Mouse (Mus musculus): ENCODE measurements at regions not wholly inside any gene's neighbourhood (a gene's known extent, or its start where the extent isn't known, plus 50 kb on each side); places are given as distances from the start of the nearest gene placed in this dataset.
"Not testable (repeated sequence)": the region's sequence is repeated elsewhere in the genome, so short reads cannot be mapped to it uniquely, and the experiment has no call there.

GRCm38 (mm10) chr13:113485511-113485910 is 132.9 kb downstream of the Snx18 start:
- DNase-seq (ENCODE audit: low spot score in 2 of 2): no peak

DNA sequence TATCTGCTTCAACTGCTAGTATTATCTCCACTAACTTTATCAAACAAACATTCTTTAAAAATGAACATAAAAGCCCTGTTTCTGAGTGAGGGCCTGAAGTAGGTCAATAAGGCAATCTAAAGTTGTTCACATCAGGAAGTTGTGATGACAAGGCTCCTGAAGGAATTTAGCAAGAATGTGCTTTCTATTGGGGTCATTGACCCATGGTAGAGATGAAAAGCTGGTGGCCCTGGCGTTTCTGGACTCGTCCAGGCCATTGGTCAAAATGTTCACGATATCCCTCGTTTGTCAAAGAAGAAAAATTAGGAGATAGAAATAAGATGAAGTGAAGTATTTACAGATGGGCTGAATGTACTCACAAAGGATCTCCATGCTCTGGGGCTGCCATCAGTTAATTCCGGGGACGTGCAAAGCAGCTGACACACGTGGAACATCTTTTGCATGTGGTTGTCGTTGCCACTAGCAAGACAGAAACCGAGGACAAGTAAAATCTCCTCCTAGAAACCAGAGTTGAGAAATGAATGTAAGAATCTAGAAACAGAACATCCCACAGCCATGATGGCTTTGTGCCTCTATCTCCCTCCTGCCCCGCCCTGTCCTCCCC is 134.1 kb downstream of the Snx18 start:
- DNase-seq (ENCODE audit: low spot score in 2 of 2): no peak

GRCm38 (mm10) chr13:113482911-113483310 is 135.5 kb downstream of the Snx18 start:
- DNase-seq (ENCODE audit: low spot score in 2 of 2): no peak

- no peak for DNase-seq (ENCODE audit: low spot score in 2 of 2)
Observed at GRCm38 (mm10) chr13:113477901-113478510, 140.4 kb downstream of the Snx18 start.

GRCm38 (mm10) chr13:113470822-113471557 is 147.4 kb downstream of the Snx18 start:
- no peak for DNase-seq (ENCODE audit: low spot score in 2 of 2)

DNA sequence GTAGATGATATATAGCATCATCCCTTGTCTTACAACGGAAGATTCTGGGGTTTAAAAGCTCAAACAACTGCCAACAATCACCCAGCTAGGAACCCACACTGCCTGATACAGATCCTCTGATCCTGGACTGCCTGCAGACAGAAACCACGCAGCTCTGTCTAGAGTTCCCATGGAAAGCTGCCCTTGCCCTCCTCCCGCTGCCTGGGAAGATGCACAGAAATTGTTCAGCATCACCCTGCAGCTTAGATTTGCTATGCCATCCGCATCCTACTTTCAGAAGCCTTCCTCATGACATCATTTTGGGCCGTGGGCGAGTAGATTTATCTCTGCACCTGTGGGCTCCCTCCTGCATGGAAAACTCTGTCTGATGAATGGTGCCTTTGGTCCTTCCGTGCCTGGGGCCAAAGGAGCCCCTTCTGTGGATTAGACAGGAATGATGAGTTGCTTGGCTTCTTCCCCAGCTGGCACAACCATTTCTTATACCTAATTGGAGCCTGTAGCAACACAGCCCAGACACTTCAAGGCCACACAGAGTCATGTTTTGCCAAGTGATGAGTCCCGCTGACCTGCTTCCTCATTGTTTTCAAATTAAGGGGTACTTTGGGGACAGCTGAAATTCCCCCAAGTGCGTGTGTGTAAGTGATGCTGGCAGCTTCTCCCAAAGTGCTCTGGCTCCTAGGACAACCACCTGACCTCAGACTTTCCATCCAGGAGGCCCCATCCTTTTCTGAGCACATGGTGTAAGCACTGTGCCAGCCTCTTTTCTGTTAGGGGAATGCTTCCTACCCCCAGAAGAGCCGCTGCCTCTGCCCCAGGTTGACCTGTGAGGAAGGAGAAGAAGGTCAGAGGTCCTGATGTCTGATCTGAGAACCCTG is 153.9 kb downstream of the Snx18 start:
- DNase-seq (ENCODE audit: low spot score in 2 of 2): no peak

DNA sequence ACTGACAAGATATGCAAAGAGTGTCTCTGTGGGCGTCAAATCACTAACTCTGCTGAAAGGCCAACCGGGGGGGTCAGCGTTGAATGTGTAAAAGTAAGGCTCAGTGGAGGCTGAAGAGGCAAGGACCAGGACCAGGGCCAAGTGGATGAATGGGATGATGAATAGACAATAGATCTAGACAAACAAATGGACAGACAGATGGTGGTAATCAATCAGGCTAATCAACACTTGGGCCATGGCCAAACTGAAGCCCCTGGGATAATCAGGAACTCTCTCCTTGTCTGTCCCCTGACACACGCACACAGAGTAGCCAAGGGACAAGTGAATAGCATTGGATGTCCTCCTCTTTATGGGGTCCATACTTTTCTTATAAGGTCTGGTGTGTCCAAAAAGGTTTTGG is 154.9 kb downstream of the Snx18 start:
- DNase-seq (ENCODE audit: low spot score in 2 of 2): no peak

GRCm38 (mm10) chr13:113454490-113455295 is 161.7 kb downstream of the BC067074 start:
- DNase-seq (ENCODE audit: low spot score in 2 of 2): no peak

DNA sequence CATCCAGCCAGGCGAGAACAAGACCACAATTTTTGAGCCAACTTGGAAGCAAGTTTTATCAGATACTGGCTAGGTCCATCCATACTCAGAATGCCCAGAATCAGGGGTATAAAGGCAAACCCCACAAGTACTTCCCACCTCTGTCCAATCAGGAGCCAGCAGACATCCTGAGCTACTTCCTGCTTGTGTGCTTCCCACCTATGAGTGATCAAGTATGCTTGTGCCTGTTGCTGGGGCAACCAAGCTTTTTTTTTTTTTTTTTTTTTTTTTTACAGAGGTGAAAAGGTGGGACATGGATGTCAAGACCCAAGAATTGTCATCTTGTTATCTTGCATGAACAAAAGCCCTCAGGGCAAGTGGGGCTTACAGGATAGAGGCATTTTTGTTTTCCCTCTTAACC is 155.4 kb downstream of the BC067074 start:
- DNase-seq (ENCODE audit: low spot score in 2 of 2): no peak

DNA sequence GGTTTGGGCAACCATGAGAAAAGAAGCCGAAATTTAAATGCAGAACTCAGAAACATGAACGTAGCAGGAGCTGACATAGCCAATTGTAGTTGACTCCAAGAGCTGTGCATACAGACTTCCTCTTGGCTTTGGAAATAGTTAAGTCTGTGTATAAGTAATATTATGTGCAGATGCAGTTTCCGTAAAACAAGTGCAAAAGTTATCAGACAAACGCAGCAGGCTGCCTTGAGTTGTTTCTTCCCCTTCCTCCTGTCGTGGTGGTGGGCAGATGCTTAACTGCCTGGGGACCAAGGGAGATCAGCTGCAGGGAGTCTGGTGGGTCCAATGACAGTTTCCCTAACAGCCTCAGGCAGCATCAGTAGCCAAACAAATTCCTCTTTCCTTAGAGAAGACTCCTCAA is 153.3 kb downstream of the BC067074 start:
- no peak for DNase-seq (ENCODE audit: low spot score in 2 of 2)

DNA sequence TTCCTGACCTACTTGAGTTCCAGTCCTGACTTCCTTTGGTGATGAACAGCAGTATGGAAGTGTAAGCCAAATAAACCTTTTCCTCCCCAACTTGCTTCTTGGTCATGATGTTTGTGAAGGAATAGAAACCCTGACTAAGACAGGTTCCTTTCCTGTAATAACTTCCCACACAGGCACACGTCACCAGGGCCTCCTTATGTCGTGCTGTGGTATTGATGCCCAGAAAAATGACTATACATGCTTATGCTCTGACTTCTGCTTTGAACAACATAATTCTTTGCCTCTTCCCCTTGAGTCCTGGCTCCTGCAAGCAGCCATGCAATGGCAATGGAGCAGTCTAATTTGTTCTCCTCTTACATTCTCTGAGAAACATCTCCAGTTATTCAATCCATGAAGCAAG is 151.5 kb downstream of the BC067074 start:
- not testable (repeated sequence) for DNase-seq (ENCODE audit: low spot score in 2 of 2)

DNA sequence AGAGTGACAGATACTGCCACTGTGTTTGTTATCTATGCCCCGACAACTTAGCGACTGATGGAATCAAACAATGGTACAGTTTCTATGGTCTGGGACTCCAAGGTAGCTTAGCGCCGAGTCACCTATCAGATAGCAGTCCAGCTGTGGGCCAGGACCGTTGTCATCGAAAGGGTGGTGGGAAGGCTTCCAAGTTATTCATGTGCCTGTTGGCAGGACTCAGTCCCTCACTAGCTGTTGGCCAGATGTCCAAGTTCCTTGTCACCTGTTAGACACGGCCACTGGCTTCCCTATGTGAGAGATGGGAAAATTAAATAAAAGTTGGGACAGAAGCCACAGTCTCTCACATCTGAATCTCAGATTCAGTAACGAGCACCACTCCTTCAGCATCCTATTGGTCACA is 150.1 kb downstream of the BC067074 start:
- no peak for DNase-seq (ENCODE audit: low spot score in 2 of 2)

DNA sequence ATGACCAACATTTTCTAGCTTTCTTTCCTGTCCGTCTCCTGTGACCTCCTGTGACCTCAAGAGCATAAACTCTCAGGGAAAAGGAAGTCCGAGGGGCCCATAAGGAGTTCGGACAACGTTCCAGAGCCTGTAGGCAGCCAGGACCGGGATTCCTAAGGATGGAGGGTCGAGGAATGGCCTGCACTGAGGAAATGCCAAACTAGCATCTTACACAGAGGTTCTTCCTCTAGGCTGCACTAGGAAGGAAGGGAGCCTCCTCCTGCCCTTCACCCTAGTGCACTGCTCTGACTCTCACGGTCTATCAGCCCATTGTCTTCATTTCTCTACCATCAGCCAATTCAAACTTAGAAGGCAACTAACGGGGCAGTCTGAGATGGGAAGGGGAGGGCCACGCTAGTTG is 149.2 kb downstream of the BC067074 start:
- DNase-seq (ENCODE audit: low spot score in 2 of 2): no peak

- DNase-seq (ENCODE audit: low spot score in 2 of 2): no peak
Observed at GRCm38 (mm10) chr13:113440137-113440536, 147.2 kb downstream of the BC067074 start.

DNA sequence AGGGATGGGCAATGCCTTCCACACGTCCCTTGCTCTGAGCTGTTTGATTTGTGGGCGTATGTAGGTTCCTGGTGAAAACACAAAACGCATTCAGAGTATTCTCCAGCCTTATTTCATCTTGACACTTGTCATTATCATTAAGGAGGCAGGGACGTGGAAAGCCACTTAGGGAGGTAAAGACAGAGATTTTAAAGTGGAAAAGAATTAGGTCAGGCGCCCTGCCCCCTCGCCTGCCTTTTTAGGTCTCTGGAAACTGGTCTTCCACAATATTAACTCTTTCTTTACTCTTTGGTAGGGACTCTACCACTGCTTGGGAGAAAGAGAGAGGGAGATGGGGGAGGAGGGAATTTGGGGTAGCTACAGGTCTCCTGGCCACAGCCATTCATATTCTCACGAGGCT is 146.6 kb downstream of the BC067074 start:
- no peak for DNase-seq (ENCODE audit: low spot score in 2 of 2)

DNA sequence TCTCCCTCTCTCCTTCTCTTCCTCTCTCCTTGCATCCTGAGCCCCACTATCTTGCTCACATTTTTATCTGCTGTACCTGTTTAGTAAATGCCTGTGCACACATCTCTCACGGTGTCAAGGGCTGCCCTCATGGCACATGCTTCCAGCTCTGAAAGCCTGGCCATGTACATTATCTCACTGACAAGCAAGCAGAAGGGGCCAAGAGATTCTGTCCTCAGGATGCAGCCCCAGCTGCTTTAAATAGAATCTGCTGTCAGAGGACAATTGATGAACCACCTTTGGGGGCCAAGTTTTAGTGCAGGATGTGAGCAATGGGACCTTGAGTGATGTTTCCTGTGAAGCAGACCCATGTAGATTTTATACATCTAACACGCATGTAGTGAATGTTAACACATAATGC is 145.9 kb downstream of the BC067074 start:
- DNase-seq (ENCODE audit: low spot score in 2 of 2): no peak

- no peak for DNase-seq (ENCODE audit: low spot score in 2 of 2)
Observed at GRCm38 (mm10) chr13:113436288-113436687, 143.3 kb downstream of the BC067074 start.

- DNase-seq (ENCODE audit: low spot score in 2 of 2): no peak
Observed at GRCm38 (mm10) chr13:113435117-113435516, 142.2 kb downstream of the BC067074 start.

- DNase-seq (ENCODE audit: low spot score in 2 of 2): no peak
Observed at GRCm38 (mm10) chr13:113433456-113433855, 140.5 kb downstream of the BC067074 start.

DNA sequence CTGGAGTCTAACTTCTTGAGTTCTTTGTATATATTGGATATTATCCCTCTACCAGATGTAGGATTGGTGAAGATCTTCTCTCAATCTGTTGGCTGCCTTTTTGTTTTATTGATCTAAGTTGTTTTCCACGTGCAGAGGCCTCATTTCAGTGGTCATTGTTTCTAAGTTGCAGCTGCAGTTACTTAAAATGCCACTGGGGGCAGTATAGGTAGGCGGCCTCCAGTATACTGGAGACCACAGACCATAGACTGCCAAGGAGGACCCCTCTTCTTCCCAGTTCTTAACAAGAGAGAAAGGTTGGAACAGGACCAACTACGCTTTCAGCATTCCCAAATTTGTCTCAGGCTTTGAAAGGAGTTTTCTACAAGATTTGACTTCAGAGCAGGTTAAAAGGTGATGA is 136.7 kb downstream of the BC067074 start:
- DNase-seq (ENCODE audit: low spot score in 2 of 2): no peak
